Mouse (Mus musculus): ENCODE data around the gene 2210016F16Rik. TPM values are rescaled to one million over a fixed set of nuclear protein-coding genes. Genes with fewer than 3 reads are reported as not detected.
"Not testable (repeated sequence)": the region's sequence is repeated elsewhere in the genome, so short reads cannot be mapped to it uniquely, and the experiment has no call there.

2210016F16Rik gene
- 10 to 100 TPM; 18.6 to 18.7 TPM for total RNA-seq (2021)

GRCm38 (mm10) chr13:58384779-58385546 lies at the start of gene 2210016F16Rik:
TSS of gene 2210016F16Rik (minus strand) at chr13:58385225.
- peak; percentile 71 for DNase-seq

GRCm38 (mm10) chr13:58423061-58423660 lies 38.1 kb upstream of the 2210016F16Rik start:
- peak; percentile 34 for DNase-seq

GRCm38 (mm10) chr13:58422242-58422641 lies 37.2 kb upstream of the 2210016F16Rik start:
- DNase-seq, result no peak

- no peak for DNase-seq
These were observed 36.0 kb upstream of the 2210016F16Rik start for GRCm38 (mm10) chr13:58421026-58421425.

- no peak for DNase-seq
These were observed 34.2 kb upstream of the 2210016F16Rik start for GRCm38 (mm10) chr13:58419266-58419665.

GRCm38 (mm10) chr13:58418656-58419055 lies 33.6 kb upstream of the 2210016F16Rik start:
- no peak for DNase-seq

- DNase-seq, result peak; percentile 24
These were observed 30.8 kb upstream of the 2210016F16Rik start for GRCm38 (mm10) chr13:58415838-58416237.

GRCm38 (mm10) chr13:58415374-58415773 lies 30.3 kb upstream of the 2210016F16Rik start:
- no peak for DNase-seq

GRCm38 (mm10) chr13:58411073-58411472 lies 26.0 kb upstream of the 2210016F16Rik start:
- no peak for DNase-seq

- DNase-seq, result not testable (repeated sequence)
These were observed 18.2 kb upstream of the 2210016F16Rik start, which contains the start of gene Hnrnpk for GRCm38 (mm10) chr13:58403243-58403642. TSS of gene Hnrnpk (minus strand) at chr13:58403343.

GRCm38 (mm10) chr13:58402744-58403110 lies 17.7 kb upstream of the 2210016F16Rik start:
- DNase-seq, result no peak

- DNase-seq, result peak; percentile 99
These were observed 17.1 kb upstream of the 2210016F16Rik start, which contains the start of gene Rmi1 for GRCm38 (mm10) chr13:58402003-58402743. TSS of gene Rmi1 (plus strand) at chr13:58402248.

- peak; percentile 82 for DNase-seq
These were observed 16.3 kb upstream of the 2210016F16Rik start for GRCm38 (mm10) chr13:58401135-58402002.

- DNase-seq, result no peak
These were observed 15.6 kb upstream of the 2210016F16Rik start for GRCm38 (mm10) chr13:58400576-58400975.

- DNase-seq, result no peak
These were observed 12.6 kb upstream of the 2210016F16Rik start for GRCm38 (mm10) chr13:58397651-58398050.

GRCm38 (mm10) chr13:58394392-58394791 lies 9.4 kb upstream of the 2210016F16Rik start:
- DNase-seq, result not testable (repeated sequence)

GRCm38 (mm10) chr13:58389324-58389951 lies 4.4 kb upstream of the 2210016F16Rik start:
- DNase-seq, result no peak

GRCm38 (mm10) chr13:58388379-58388778 lies 3.4 kb upstream of the 2210016F16Rik start:
- no peak for DNase-seq

- DNase-seq, result peak; percentile 76
These were observed 2.9 kb upstream of the 2210016F16Rik start for GRCm38 (mm10) chr13:58387948-58388347.

- DNase-seq, result no peak
These were observed 509 bp upstream of the 2210016F16Rik start for GRCm38 (mm10) chr13:58385547-58385920.

GRCm38 (mm10) chr13:58384371-58384770 lies 654 bp downstream of the 2210016F16Rik start:
- no peak for DNase-seq

- no peak for DNase-seq
These were observed 11.9 kb downstream of the 2210016F16Rik start for GRCm38 (mm10) chr13:58373153-58373470.
